Mouse (Mus musculus) embryonic facial prominence, embryonic 13.5 days (tissue): Measurements from ENCODE around the gene Gpr137b. TPM values are rescaled to one million over a fixed set of nuclear protein-coding genes. Genes with fewer than 3 reads are reported as not detected.
"Not testable (repeated sequence)": the region's sequence is repeated elsewhere in the genome, so short reads cannot be mapped to it uniquely, and the experiment has no call there.

Experiments used
- ATAC-seq: fragments of 200-750 bp; cut with Nextera tagmentation; 2 replicates; pipeline ENCODE4 v1.8.0; 2017; ENCODE audit warnings: low read depth; ENCODE audit not compliant: insufficient number of reproducible peaks, insufficient read depth, low FRiP score, low TSS enrichment
- H3K27ac ChIP-seq: fragments of 300-500 bp; sonication (generic); 2 replicates; pipeline ENCODE4 v1.5.1; 2015; ENCODE audit warnings: moderate library complexity, mild to moderate bottlenecking, inconsistent platforms
- H3K27me3 ChIP-seq: fragments of 300-500 bp; sonication (generic); 2 replicates; pipeline ENCODE4 v1.6.1; 2015; ENCODE audit warnings: mild to moderate bottlenecking, inconsistent platforms
- H3K36me3 ChIP-seq: fragments of 300-500 bp; sonication (generic); 2 replicates; pipeline ENCODE4 v1.6.1; 2015; ENCODE audit warnings: mild to moderate bottlenecking, inconsistent platforms
- H3K4me1 ChIP-seq: fragments of 300-500 bp; sonication (generic); 2 replicates; pipeline ENCODE4 v1.6.1; 2015; ENCODE audit warnings: inconsistent platforms
- H3K4me2 ChIP-seq: fragments of 300-500 bp; sonication (generic); 2 replicates; pipeline ENCODE4 v1.6.1; 2015; ENCODE audit warnings: moderate library complexity, mild to moderate bottlenecking, inconsistent platforms
- H3K4me3 ChIP-seq: fragments of 300-500 bp; sonication (generic); 2 replicates; pipeline ENCODE4 v1.5.1; 2015; ENCODE audit warnings: mild to moderate bottlenecking, inconsistent platforms
- H3K9ac ChIP-seq: fragments of 300-500 bp; sonication (generic); 2 replicates; pipeline ENCODE4 v1.6.1; 2015; ENCODE audit warnings: mild to moderate bottlenecking, inconsistent platforms
- H3K9me3 ChIP-seq: fragments of 300-500 bp; sonication (generic); 2 replicates; pipeline ENCODE4 v1.6.1; 2016; ENCODE audit warnings: inconsistent platforms
- WGBS: fragments of 180-500 bp; shearing (Covaris S2); methylation state at CpG from one replicate; pipeline ENCODE4 v1.1.7; 2015; ENCODE audit warnings: mixed read lengths; 5-methylcytosine and 5-hydroxymethylcytosine counted together
- polyA plus RNA-seq: library from polyadenylated mRNA; unstranded; fragments of >200 nt; fragmentation: Nextera tagmentation; extraction: Ambion mirVana; gene quantifications from 2 replicates; pipeline ENCODE4 v1.2.1, GENCODE M21; 2015

Gpr137b gene
- polyA plus RNA-seq, 1 experiment from 2014 or later = 11.4 TPM

DNA sequence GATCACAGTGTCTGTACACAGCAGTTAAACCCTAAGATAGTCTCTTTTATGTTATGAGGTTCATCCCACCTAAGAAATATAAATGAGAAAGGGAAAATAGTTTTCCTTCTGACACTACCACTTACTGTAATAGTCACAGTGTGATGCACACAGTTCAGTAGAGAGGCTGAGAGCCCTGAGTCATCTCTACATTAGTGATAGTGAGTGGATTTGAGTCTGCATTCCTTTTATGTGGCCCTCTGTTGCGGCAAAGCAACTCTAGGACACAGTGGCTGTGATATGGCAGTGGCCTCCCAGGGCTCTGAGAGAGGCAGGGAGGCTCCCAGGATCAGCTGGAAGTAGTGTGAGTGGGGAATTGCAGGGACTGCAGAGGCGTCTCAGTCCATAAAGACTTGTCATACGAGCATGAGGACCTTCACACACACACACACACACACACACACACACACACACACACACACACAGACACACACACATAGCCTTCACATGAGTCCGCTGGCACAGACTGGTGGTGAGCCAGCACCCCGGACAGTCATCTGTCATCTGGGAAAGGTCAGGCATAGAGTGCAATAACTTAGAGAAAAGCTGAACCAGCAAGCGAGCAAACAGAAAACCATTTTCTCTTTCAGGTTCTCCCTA, 10.8 kb upstream of the Gpr137b start:
- ATAC-seq, H3K9ac ChIP-seq, H3K4me3 ChIP-seq, H3K9me3 ChIP-seq, H3K36me3 ChIP-seq, H3K4me2 ChIP-seq, H3K27ac ChIP-seq, H3K4me1 ChIP-seq, H3K27me3 ChIP-seq: not testable (repeated sequence)
- WGBS = 80% methylated on average over 6 of the region's 6 CpGs

DNA sequence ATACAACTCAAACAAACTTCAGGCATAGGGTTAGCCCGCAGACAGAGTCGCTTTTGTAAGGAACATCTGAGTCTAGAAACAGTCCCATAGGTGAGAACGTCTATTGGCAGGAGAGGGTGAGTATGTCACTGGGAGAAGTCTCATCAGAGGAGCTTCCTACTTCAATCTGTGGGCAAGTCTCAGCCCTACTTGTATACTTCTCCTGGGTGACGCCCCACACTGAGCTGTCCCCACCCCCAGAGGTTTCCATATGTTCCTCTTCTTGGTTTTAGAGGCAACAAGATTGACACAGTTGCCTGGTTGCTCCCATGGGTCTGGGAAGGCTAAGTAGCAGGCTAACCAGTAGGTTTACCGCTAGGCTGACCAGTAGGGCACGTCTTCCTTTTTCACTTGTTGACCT, 10.0 kb upstream of the Gpr137b start:
- ATAC-seq = 0 out of 2 replicates have a peak, but pooled peaks have one; percentile 6
- not testable (repeated sequence) for H3K27me3 ChIP-seq, H3K4me3 ChIP-seq, H3K4me1 ChIP-seq, H3K9ac ChIP-seq, H3K36me3 ChIP-seq, H3K27ac ChIP-seq, H3K9me3 ChIP-seq, H3K4me2 ChIP-seq
- WGBS = 76% methylated on average over 6 of the region's 6 CpGs

DNA sequence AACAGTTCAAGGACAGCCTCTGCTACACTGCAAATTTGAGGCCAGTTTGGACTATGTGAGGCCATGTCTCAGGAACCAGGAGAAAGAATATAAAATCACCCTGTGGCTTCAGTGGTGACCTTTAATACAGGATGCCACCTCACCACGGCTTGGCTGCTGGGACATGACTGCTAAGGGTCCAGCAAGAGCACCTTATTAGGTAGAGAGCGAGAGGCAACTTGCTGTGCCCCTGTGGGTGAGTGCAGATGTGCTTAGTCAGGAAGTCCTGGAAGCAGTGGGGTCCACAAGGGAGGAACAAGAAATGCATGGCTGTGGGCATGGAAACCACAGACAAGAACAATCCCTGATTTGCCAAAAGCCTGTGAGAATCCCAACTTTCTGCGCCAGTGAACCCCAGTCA, 9.6 kb upstream of the Gpr137b start:
- H3K4me3 ChIP-seq, H3K4me1 ChIP-seq, H3K36me3 ChIP-seq, ATAC-seq, H3K9me3 ChIP-seq, H3K27ac ChIP-seq, H3K9ac ChIP-seq, H3K27me3 ChIP-seq, H3K4me2 ChIP-seq: not testable (repeated sequence)
- WGBS = 81% methylated on average over 3 of the region's 3 CpGs

DNA sequence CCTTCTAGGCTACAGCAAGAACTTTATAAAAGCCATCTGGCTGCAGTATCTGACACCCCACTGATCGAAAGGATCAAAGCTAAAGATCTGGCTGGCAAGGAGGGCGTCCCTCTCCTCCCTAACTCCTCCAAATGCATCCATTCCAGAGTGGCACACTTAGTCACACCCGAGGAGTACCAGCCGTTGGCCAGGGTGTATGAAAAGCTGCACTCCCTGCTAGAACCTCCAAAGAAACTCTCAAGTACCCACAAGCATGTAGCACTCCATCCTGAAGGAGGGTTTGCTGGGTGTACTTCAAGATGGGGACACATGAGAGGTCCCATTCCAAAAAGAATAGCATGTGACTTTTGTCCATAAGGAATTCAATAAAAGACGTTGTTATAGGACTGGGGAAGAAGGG, 9.0 kb upstream of the Gpr137b start:
- H3K4me3 ChIP-seq, H3K9me3 ChIP-seq, H3K4me2 ChIP-seq, H3K27ac ChIP-seq, H3K27me3 ChIP-seq, ATAC-seq, H3K9ac ChIP-seq, H3K36me3 ChIP-seq, H3K4me1 ChIP-seq: not testable (repeated sequence)
- 51% methylated on average over 5 of the region's 5 CpGs for WGBS

DNA sequence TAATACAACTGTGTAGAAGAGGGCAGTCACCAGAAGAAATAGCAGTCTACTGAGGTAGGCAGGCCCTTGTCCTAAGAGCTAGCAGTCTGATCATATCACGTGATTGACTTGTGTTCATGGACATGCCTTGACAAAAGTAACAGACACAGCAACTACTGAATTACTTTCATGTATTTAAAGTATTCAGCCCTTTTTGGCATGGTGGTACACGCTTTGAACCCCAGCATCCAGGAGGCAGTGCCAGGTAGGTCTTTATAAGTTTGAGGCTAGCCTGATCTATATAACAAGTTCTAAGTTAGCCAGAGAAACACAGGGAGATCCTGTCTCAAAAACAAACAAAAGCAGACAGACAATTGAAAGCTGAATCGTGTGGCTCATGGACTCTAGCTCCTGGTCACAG, 7.0 kb upstream of the Gpr137b start:
- not testable (repeated sequence) for H3K36me3 ChIP-seq, ATAC-seq, H3K27me3 ChIP-seq, H3K9ac ChIP-seq, H3K27ac ChIP-seq, H3K4me3 ChIP-seq, H3K9me3 ChIP-seq, H3K4me1 ChIP-seq, H3K4me2 ChIP-seq
- WGBS = 79% methylated on average over 3 of the region's 3 CpGs

DNA sequence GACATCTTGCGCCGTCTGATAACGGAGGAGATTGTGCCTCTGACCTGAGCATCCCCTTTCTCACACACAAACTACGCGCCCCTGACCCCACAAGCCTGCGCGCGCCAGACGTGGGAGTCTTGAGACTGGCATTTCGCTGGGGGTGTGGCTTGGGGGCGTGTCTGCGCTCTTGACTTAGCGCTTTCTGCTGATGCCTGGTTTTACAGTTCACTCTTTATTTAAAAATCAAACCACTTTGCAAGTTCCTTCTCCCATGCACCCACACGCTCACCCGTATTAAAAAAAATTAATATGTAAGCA, 232 bp upstream of the Gpr137b start:
- H3K9ac ChIP-seq, H3K4me1 ChIP-seq, ATAC-seq, H3K27ac ChIP-seq, H3K27me3 ChIP-seq, H3K36me3 ChIP-seq, H3K9me3 ChIP-seq: not testable (repeated sequence)
- Histone ChIP-seq H3K4me2 (peak overlapping the region; percentile 59), H3K4me3 (peak overlapping the region; percentile 42)
- WGBS = under 1% methylated on average over 15 of the region's 15 CpGs

DNA sequence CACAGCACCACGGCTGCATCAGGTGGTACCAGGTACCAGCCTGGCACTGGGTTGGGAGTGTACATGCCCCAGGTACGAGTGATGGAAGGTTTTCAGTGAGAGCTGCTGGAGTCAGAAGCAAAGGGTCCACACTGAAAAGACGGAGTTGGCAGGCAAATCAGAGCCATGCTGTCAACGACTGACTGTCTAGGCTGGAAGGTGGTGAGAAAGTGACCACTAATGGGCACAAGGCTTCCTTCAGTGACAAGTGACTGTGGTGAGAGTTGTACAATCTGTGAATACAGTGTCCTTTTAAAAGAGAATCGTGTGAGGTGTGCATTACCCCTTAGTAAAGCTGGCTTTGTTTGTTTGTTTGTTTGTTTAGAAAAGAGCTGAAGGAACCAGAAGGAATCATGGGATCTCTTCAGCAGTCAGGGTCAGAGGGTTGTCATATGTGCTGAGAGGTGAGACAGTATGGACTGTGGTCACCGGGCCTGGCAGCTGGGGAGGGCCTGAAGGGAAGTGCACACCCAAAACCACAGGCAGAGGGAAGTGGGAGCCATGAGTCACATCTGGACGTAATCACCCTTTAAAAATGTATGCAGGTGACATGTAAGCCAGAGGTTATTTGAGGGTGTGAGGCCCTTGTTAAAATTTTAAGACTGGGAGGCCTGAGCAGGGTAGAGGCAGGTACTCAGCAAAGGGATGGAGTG, 15.5 kb downstream of the Gpr137b start:
- H3K9ac ChIP-seq, H3K9me3 ChIP-seq, ATAC-seq, H3K36me3 ChIP-seq, H3K4me1 ChIP-seq, H3K4me3 ChIP-seq, H3K27ac ChIP-seq, H3K4me2 ChIP-seq, H3K27me3 ChIP-seq: not testable (repeated sequence)
- 88% methylated on average over 1 of the region's 7 CpGs for WGBS

DNA sequence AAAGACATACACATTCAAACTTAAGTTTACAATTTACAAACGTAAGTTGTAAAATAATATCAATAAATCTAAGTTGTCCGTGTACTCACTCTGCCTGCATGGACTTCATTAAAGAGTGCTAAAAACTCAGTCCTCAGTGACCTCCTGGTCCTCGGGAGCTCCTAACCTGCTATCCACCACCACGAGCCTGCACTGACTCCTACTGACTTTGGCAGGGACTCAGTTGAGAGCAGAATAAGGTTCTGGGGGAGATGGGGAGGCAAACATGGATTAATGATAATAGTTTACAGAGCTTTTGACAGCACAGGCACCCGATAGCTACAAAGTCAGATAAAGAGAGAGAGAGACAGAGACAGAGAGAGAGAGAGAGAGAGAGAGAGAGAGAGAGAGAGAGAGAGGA, 16.6 kb downstream of the Gpr137b start:
- H3K27ac ChIP-seq = no peak overlapping the region
- no peak overlapping the region for H3K9ac ChIP-seq
- no peaks in the 10 kb centered on the region for H3K9me3 ChIP-seq
- 84% methylated on average over 5 of the region's 5 CpGs for WGBS
- H3K27me3 ChIP-seq = no peaks in the 10 kb centered on the region
- no peaks in the 10 kb centered on the region for H3K4me1 ChIP-seq
- no peaks in the 10 kb centered on the region for H3K36me3 ChIP-seq
- H3K4me3 ChIP-seq = no peak overlapping the region
- no peak overlapping the region for H3K4me2 ChIP-seq
- no peak for ATAC-seq

DNA sequence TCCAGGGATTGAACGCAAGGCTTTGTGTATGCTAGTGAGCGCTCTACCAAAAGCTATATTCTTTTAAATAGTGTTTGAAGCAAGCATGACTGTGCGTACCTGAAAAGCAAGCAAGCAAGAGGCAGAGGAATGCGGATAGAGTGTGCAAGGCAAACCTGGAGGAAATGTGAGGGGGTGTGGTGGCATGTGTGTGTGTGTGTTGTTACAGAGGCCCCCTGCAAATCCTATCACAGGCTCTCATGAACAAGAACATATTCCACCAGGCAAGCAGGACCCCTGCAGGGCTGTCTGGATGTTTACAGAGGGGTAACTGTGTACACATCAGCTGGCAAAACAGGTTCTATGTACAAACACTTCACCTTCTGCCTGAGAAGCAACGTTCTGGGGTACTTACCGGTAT, 19.8 kb downstream of the Gpr137b start:
- H3K36me3 ChIP-seq, H3K4me2 ChIP-seq, H3K27ac ChIP-seq, ATAC-seq, H3K9me3 ChIP-seq, H3K9ac ChIP-seq, H3K4me1 ChIP-seq, H3K4me3 ChIP-seq, H3K27me3 ChIP-seq: not testable (repeated sequence)
- WGBS = 86% methylated on average over 6 of the region's 6 CpGs

DNA sequence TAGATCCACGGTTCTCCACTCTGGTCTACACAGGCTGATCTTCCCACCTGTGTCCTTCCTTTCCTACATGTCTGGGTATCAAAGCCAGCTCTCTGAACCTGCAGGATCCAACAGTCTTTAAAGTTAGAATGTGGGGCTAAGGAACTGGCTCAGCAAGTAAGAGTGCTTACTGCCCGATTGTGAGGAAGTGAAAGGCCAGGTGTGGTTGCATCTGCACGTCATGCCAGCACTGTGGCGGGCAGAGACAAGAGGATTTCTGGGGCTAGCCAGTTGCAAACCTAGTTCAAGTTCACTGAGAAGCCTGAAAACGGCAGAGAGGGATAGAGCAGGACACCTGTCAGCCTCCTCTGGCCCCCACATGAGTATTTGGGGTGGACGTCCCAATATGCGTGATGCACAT, 22.4 kb downstream of the Gpr137b start:
- not testable (repeated sequence) for H3K36me3 ChIP-seq, ATAC-seq, H3K4me3 ChIP-seq, H3K4me2 ChIP-seq, H3K9me3 ChIP-seq, H3K27ac ChIP-seq, H3K9ac ChIP-seq, H3K4me1 ChIP-seq, H3K27me3 ChIP-seq
- WGBS = 94% methylated on average over 7 of the region's 7 CpGs

DNA sequence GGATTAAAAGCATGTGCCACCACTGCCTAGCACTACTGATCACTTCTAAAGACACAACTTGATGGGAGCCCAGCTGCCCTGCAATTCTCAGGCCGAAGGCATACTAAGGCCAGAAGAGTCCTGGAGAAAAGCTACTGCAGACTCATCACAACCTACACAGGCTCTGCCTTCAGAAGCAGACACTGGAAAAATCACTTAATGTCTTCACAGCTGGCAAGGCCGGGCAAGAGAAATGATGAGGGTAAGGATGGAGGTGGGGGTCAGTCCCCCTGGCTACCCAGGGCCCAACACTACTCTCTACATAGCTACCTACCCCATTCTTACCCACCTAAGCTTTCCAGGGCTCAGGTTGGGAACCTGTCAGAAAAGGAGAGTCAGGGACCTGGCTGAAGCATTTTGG, 27.4 kb downstream of the Gpr137b start:
- H3K4me1 ChIP-seq, H3K27me3 ChIP-seq, H3K4me2 ChIP-seq, H3K9ac ChIP-seq, H3K36me3 ChIP-seq, H3K4me3 ChIP-seq, H3K27ac ChIP-seq, ATAC-seq, H3K9me3 ChIP-seq: not testable (repeated sequence)
- 88% methylated on average over 2 of the region's 2 CpGs for WGBS

DNA sequence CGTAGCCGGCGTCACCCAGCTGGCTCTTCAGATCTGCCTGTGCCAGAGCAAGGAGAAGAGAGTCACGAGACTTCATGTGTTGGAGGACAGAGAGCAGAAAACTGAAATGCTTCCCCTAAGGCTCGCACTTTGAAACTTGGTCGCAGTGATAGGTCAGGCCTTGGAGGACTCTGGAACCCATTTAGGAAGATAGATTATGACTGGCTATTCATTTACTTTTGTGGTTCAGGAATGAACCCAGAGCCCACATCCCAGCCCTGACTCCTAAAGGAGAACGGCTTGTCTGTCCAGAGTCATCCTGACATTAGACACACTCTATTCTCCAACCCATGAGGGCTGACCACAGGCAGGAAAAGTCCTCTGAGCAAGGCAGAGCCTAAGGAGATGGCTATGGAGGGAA, 30.3 kb downstream of the Gpr137b start:
- 94% methylated on average over 7 of the region's 7 CpGs for WGBS
- not testable (repeated sequence) for H3K9ac ChIP-seq, H3K36me3 ChIP-seq

More for the DNA sequence above, 30.3 kb downstream of the Gpr137b start:
- not testable (repeated sequence) for ATAC-seq, H3K4me1 ChIP-seq, H3K4me2 ChIP-seq, H3K4me3 ChIP-seq, H3K9me3 ChIP-seq, H3K27ac ChIP-seq, H3K27me3 ChIP-seq
